Mouse (Mus musculus) small intestine, adult 10 weeks (tissue): ENCODE data around the gene Lsg1. TPM values are rescaled to one million over a fixed set of nuclear protein-coding genes. Genes with fewer than 3 reads are reported as not detected.

ENCODE experiments used
- polyA plus RNA-seq: library from polyadenylated mRNA; stranded (reverse); fragments of 350-450 nt; fragmentation: Illumina TruSeq; extraction: RNeasy Lipid Tissue Mini Kit (QIAGEN cat#74804); gene quantifications from one replicate; pipeline ENCODE4 v1.2.3, GENCODE M21; 2014; ENCODE audit warnings: low replicate concordance

Gene Lsg1
- 11.6 TPM for polyA plus RNA-seq

GRCm38 (mm10) chr16:30587494-30588327 lies at the start of gene Lsg1:
Gene Lsg1, minus strand, starts transcription at chr16:30587592.

DNA sequence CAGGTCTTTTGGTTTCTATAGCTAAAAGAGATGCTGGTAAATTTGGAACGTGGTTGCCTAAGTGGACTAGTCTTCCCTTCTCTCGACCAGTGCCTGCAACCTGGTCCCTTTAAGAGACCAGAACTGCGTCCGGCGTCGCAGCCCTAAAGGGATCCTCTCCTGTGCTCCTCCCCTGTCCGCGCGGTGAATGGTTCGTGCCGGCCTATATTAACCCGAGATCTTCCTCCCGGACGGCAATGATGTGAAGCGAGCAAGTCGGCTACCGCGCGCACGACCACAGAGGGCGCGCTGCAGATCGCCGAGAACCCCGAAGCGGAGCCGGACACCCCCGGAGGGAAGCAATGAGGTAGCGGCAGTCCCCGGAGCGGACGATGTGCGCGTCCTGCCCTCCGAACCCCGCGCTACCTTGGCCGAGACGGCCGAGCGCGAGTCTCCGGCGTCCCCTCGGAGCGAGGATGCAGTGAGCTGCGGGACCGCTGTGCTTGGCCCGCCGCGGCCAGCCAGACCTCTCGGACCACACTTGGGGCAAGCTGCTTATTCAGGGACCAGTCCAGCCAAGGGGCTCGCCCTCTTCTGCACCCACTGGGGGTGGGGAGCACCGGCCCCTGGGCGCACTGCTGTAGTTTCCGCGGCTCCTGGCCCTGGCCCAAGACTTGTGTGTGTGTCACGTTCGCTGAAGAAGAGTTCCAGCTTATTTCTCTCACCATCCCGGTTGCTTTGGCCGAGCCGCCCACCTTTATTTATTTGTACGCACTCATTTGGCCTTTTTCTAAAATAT lies 12.3 kb upstream of the Lsg1 start, which contains the start of gene Fam43a:
TSS of gene Fam43a (plus strand) at position 233 of the 778 bp plus-strand sequence.

DNA sequence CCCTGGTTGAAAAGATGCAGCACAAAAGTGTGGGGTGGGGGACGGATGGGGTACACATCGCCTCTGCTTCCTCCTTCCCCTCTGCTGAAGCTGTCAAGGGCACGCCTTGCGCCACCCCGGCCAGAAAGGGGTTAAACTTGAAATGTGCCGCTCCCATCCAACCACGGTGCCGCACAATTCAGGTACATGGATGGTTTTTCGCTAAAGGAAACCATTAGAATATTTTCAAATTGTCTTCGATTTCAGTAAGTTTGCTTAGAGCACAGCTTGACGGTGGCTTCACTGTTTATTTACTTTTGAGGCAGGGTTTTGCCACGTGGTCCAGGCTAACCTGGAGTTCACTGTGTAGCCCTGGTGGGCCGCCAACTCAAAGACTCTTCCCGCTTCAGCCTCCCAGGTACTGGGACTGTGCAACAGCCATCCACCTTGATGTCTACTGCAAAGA lies 36.6 kb downstream of the Lsg1 start, which contains the start of gene Tmem44:
TSS of gene Tmem44 (minus strand) at position 95 of the 445 bp plus-strand sequence.

Other genes with a start within 250 kb of the Lsg1 start
- 115 TPM for gene Atp13a3, start 181.6 kb downstream of the Lsg1 start, polyA plus RNA-seq
- 0.52 TPM for gene Tmem44, start 36.8 kb downstream of the Lsg1 start, polyA plus RNA-seq
- 2.2 TPM for gene Fam43a, start 12.1 kb upstream of the Lsg1 start, polyA plus RNA-seq